8 mouse cellular contexts compared by ENCODE assay signal in genomic region chr9:28261078-28261753, GRCm38 (mm10).
DNase-seq lines count a peak whose midpoint lies in the region; ATAC-seq lines count a peak whose summit lies in the region.
"Had no signal": no experiment of that assay in that cellular context is flagged by ENCODE, and none has a peak within 500 bp of the region (broad histone marks: within the 10 kb centered on the region; RNA-seq: fewer than 3 reads in every experiment).

No protein-coding gene starts in this region.

- no peaks in the 10 kb centered on the region for H3K36me3 ChIP-seq in hindbrain, embryonic 16.5 days (ENCODE audit: control insufficient read depth, insufficient read depth, low read length)

- no peak overlapping the region for H3K4me3 ChIP-seq in hindbrain, embryonic 16.5 days (ENCODE audit: low read length)
- H3K4me3 ChIP-seq: myocyte had no signal

- H3K9ac ChIP-seq in hindbrain, embryonic 16.5 days (ENCODE audit: low read depth, low read length): no peak overlapping the region

- no peaks in the 10 kb centered on the region for H3K27me3 ChIP-seq in hindbrain, embryonic 16.5 days (replicated peaks; ENCODE audit: control insufficient read depth, insufficient read depth, low read length)

- no peaks in the 10 kb centered on the region for H3K9me3 ChIP-seq in hindbrain, embryonic 16.5 days (ENCODE audit: control insufficient read depth, low read length)

- no peaks in the 10 kb centered on the region for H3K4me1 ChIP-seq in hindbrain, embryonic 16.5 days (ENCODE audit: control insufficient read depth, insufficient read depth, low read depth, low read length)

- peak; percentile 87 for ATAC-seq in hindbrain, embryonic 16.5 days
- peak; percentile 90 for ATAC-seq in megakaryocyte progenitor cell, adult 5-6 weeks (replicated peaks; ENCODE audit: poor library complexity)

- DNase-seq in adrenal gland, adult (ENCODE audit: inconsistent age in 2 of 2, low spot score in 1 of 2): peak; percentile 73 to 91
- DNase-seq in cerebellum, postnatal 14 days: peak; percentile 90
- DNase-seq in frontal cortex, postnatal 14 days (ENCODE audit: low spot score in 2 of 2): peak; percentile 46 to 80
- peak; percentile 60 for DNase-seq in left cerebral cortex, adult 11 months (ENCODE audit: low spot score)
- DNase-seq in right cerebral cortex, postnatal 4 days: peak; percentile 77

- 14% methylated on average over 7 of the region's 7 CpGs for WGBS in hindbrain, embryonic 16.5 days

- no peak overlapping the region for H3K27ac ChIP-seq in hindbrain, embryonic 16.5 days (ENCODE audit: low read depth, low read length)

- no peak overlapping the region for H3K4me2 ChIP-seq in hindbrain, embryonic 16.5 days (ENCODE audit: low read length)
